Mouse (Mus musculus) neural tube, embryonic 14.5 days (tissue): Measurements from ENCODE around the gene AC109138.7. TPM values are rescaled to one million over a fixed set of nuclear protein-coding genes. Genes with fewer than 3 reads are reported as not detected.
"Not testable (repeated sequence)": the region's sequence is repeated elsewhere in the genome, so short reads cannot be mapped to it uniquely, and the experiment has no call there.

Experiments
- ATAC-seq: fragments of 200-750 bp; cut with Nextera tagmentation; 2 replicates; pipeline ENCODE4 v1.8.0; 2017; ENCODE audit warnings: low read depth, mild to moderate bottlenecking, moderate TSS enrichment, moderate library complexity
- H3K27ac ChIP-seq: fragments of 300-500 bp; sonication (generic); 2 replicates; pipeline ENCODE4 v1.5.1; 2014; ENCODE audit warnings: low read depth, mild to moderate bottlenecking, control low read depth, low read length, moderate library complexity, mixed read lengths
- H3K27me3 ChIP-seq: fragments of 300-500 bp; sonication (generic); 2 replicates; pipeline ENCODE4 v1.6.1; 2014; ENCODE audit warnings: low read length; ENCODE audit not compliant: control insufficient read depth, insufficient read depth
- H3K36me3 ChIP-seq: fragments of 300-500 bp; sonication (generic); 2 replicates; pipeline ENCODE4 v1.6.1; 2014; ENCODE audit warnings: low read length, mixed read lengths; ENCODE audit not compliant: control insufficient read depth, insufficient read depth
- H3K4me1 ChIP-seq: fragments of 300-500 bp; sonication (generic); 2 replicates; pipeline ENCODE4 v1.6.1; 2014; ENCODE audit warnings: low read length; ENCODE audit not compliant: control insufficient read depth, insufficient read depth
- H3K4me2 ChIP-seq: fragments of 300-500 bp; sonication (generic); 2 replicates; pipeline ENCODE4 v1.6.1; 2014; ENCODE audit warnings: mild to moderate bottlenecking, low read depth, low read length, control low read depth
- H3K4me3 ChIP-seq: fragments of 300-500 bp; sonication (generic); 2 replicates; pipeline ENCODE4 v1.5.1; 2014; ENCODE audit warnings: low read depth, low read length, control low read depth, mixed read lengths
- H3K9ac ChIP-seq: fragments of 300-500 bp; sonication (generic); replicated peaks from 2 replicates; pipeline ENCODE4 v1.6.1; 2014; ENCODE audit warnings: low read depth, mild to moderate bottlenecking, control low read depth, low read length, mixed read lengths
- H3K9me3 ChIP-seq: fragments of 300-500 bp; sonication (generic); 2 replicates; pipeline ENCODE4 v1.6.1; 2016; ENCODE audit warnings: low read length; ENCODE audit not compliant: control insufficient read depth
- WGBS: fragments of 180-500 bp; shearing (Covaris S2); extraction: QIAGEN DNeasy Blood & Tissue Kit; methylation state at CpG from one replicate; pipeline ENCODE4 v1.1.7; 2014; 5-methylcytosine and 5-hydroxymethylcytosine counted together
- polyA plus RNA-seq: library from polyadenylated mRNA; unstranded; fragments of >200 nt; fragmentation: Nextera tagmentation; extraction: Ambion mirVana; gene quantifications from 2 replicates; pipeline ENCODE4 v1.2.1, GENCODE M21; 2014

The AC109138.7 gene
- polyA plus RNA-seq, 1 experiment from 2014 or later = not detected

DNA sequence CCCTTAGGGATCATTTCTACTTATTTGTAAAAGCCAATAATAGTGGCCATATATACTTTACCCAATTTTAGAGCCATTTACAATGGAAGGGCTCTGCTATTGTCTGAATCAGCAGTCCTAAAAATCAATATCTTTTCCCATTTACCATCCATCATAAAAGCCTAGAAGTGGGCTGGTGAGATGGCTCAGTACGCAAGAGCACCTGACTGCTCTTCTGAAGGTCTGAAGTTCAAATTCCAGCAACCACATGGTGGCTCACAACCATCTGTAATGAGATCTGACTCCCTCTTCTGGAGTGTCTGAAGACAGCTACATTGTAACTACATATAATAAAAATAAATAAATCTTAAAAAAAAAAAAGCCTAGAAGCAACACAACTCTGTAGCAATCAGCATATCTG is 34.5 kb downstream of the AC109138.7 start:
- not testable (repeated sequence) for H3K4me1 ChIP-seq, ATAC-seq, H3K9me3 ChIP-seq, H3K36me3 ChIP-seq, H3K4me3 ChIP-seq, H3K9ac ChIP-seq, H3K27ac ChIP-seq, H3K4me2 ChIP-seq, H3K27me3 ChIP-seq
- 65% methylated on average over 1 of the region's 1 CpGs for WGBS

DNA sequence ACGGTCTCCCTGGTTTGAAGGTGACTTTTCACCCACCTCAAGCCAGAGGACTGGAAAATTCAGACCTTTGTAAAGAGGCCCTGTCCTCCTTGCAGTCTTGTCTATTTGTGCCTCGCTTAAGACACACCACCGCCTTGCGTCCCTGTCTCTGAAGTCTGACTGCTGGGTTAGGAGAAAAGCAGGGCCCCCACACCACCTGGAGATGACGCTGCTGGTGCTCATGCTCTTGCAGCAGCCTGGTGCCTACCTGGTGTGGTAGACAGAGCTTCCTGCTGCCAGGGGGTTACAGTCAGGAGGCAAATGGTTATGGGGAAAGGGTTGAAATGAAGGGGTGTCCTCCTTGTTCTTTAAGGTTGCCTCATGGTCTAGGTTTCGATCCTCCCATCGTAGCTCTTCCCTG is 40.1 kb downstream of the AC109138.7 start:
- 92% methylated on average over 7 of the region's 7 CpGs for WGBS

DNA sequence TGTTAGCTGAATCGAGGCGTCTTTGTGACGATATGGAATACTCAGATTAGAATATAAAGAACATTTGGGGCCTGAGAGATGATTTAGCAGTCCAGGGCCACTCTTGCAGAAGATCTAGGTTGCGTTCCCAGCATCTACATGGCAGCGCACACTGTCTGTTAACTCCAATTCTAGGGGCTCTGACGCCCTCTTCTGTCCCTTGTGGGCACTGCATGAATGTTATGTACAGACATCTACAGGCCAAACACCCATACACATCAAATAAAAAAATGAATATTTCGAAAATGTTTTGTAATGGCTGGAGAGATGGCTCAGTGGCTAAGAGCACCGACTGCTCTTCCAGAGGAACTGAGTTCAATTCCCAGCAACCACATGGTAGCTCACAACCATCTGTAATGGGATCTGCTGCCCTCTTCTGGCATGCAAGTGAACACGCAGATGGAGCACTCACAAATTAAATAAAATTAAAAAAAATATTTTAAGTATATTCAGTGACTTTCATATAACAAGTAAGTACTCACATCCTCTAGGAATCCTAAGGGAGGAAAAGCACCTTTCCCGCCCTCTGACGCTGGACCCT is 41.5 kb downstream of the AC109138.7 start:
- H3K4me2 ChIP-seq = no peak overlapping the region
- H3K9ac ChIP-seq = no peak overlapping the region
- H3K36me3 ChIP-seq = no peaks in the 10 kb centered on the region
- H3K4me1 ChIP-seq = 0 out of 2 replicates have a peak, but pooled peaks cover 2% of the 10 kb centered on the region
- H3K9me3 ChIP-seq = no peaks in the 10 kb centered on the region
- no peak for ATAC-seq
- H3K27ac ChIP-seq = no peak overlapping the region
- 75% methylated on average over 11 of the region's 11 CpGs for WGBS
- no peak overlapping the region for H3K4me3 ChIP-seq
- H3K27me3 ChIP-seq = no peaks in the 10 kb centered on the region

More for the DNA sequence above, 40.1 kb downstream of the AC109138.7 start:
- no peaks in the 10 kb centered on the region for H3K27me3 ChIP-seq
- no peak overlapping the region for H3K4me3 ChIP-seq
- no peak for ATAC-seq
- H3K9ac ChIP-seq = no peak overlapping the region
- 0 out of 2 replicates have a peak, but pooled peaks cover 2% of the 10 kb centered on the region for H3K4me1 ChIP-seq
- no peaks in the 10 kb centered on the region for H3K36me3 ChIP-seq
- no peak overlapping the region for H3K4me2 ChIP-seq
- H3K27ac ChIP-seq = no peak overlapping the region
- no peaks in the 10 kb centered on the region for H3K9me3 ChIP-seq

DNA sequence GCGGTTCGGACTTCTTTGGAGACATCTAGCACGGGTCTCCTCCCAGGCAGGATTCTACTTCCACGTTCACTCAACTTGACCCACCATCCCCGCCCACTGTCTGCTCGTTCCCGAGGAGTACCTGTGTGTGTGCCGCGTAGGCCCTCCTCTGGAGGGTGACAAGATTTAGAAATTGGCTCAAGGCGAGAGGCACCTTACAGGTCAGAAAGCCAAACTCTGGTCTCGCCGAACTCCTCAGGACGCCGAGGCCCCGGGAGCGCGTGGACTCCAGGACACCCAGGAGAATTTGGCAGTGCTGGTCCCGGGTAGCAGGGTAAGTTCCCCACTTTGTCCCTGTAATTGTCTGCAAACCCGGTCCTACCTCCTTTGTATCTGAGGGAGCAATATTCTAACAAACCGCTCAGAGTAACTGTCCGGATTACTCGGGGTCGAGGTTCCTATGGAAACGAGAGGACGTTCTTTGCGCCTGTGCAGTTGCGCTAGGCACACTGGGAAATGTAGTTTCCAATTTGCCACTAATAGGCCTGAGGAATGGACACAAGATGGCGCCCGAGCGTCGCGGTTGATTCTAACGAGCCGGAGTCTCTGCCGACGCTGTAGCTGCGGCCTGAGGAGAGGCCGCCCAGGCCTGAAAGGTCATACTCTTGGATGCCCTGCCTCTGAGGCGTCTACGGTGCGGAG is 43.2 kb downstream of the AC109138.7 start:
- under 1% methylated on average over 41 of the region's 41 CpGs for WGBS
- Histone ChIP-seq H3K4me3 (peak overlapping the region; percentile 51), H3K4me2 (peak overlapping the region; percentile 84), H3K4me1 (0 out of 2 replicates have a peak, but pooled peaks cover 2% of the 10 kb centered on the region), H3K36me3 (no peaks in the 10 kb centered on the region), H3K9ac (peak overlapping the region; percentile 50), H3K9me3 (no peaks in the 10 kb centered on the region), H3K27me3 (no peaks in the 10 kb centered on the region), H3K27ac (no peak overlapping the region)
- ATAC-seq = peak; percentile 93

DNA sequence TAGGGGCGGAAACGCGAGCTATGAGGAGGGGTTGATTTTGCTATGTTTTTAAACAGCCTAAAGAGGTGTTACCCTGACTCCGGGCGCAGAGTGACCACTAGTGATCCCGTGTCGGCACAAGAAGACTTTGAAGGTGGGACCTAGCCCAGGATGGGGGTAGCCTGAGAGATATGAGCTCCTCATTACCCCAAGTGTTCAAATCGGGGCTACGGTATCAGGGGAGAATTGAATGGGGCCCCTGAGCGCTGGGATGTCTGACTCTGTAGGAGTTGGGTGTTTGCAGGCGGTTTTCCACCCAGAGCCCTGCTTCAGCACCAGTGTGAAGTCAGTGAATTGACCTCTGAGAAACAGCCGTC is 43.7 kb downstream of the AC109138.7 start:
- peak overlapping the region; percentile 51 for H3K4me3 ChIP-seq
- H3K4me2 ChIP-seq = peak overlapping the region; percentile 84
- H3K27ac ChIP-seq = no peak overlapping the region
- H3K36me3 ChIP-seq = no peaks in the 10 kb centered on the region
- peak overlapping the region; percentile 25; the same call in 1 of the 2 replicates for H3K9ac ChIP-seq
- H3K27me3 ChIP-seq = no peaks in the 10 kb centered on the region
- WGBS = 17% methylated on average over 12 of the region's 12 CpGs
- 0 out of 2 replicates have a peak, but pooled peaks cover 2% of the 10 kb centered on the region for H3K4me1 ChIP-seq
- no peaks in the 10 kb centered on the region for H3K9me3 ChIP-seq
- ATAC-seq = no peak

DNA sequence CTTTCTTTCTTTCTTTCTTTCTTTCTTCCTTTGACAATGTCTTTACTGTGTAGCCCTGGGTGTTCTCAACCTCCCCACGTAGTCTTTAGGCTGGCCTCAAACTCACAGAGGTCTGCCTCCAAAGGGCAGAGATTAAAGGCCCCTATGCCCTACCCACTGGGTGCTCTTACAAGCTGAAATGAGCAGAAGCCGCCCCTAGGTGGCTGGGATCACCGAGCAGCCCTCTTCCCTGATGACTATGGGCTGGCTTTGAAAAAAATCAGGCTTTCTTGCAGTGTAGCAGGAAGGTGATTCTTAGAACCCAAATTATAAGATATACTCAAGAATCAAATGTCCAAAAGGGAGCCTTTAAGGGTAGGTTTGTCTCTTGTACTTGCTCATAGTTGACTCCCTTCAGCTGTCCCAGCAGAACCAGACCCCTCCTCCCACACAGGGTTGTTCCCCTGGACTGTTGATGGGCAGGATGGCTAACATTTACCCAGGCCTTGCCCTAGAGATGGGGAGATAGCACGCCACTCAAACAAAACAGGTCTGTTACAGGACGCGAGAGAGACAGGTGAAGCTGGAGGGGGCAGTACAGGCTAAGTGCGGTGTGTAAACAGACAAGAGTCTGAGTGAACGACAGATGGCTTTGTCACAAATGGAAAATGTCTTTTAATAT is 47.0 kb downstream of the AC109138.7 start:
- no peak for ATAC-seq
- no peaks in the 10 kb centered on the region for H3K27me3 ChIP-seq
- no peak overlapping the region for H3K27ac ChIP-seq
- no peak overlapping the region for H3K9ac ChIP-seq
- no peaks in the 10 kb centered on the region for H3K36me3 ChIP-seq
- no peaks in the 10 kb centered on the region for H3K9me3 ChIP-seq
- 0 out of 2 replicates have a peak, but pooled peaks cover 2% of the 10 kb centered on the region for H3K4me1 ChIP-seq
- H3K4me3 ChIP-seq = no peak overlapping the region
- WGBS = 62% methylated on average over 8 of the region's 8 CpGs
- no peak overlapping the region for H3K4me2 ChIP-seq

DNA sequence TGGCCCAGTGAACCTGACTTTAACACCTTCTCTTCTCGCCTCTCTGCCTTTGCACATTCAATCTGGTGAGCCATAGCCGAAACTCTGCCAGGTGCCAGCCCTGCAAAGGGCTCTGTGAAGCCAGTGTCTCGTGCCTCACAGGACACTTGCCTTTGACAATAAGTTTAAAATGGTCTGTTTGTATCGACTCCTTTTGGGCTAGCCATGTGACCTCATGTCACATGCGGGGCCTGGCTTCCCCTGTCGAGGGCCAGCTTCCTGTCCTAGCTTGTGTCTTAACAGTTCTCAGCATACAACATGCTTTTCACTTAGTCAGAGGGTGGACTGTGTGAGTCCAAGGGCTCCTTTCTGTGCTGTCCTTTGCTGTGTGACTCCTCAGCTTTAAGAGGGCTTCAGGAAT is 48.6 kb downstream of the AC109138.7 start:
- Histone ChIP-seq H3K4me1 (no peaks in the 10 kb centered on the region), H3K4me2 (no peak overlapping the region), H3K4me3 (no peak overlapping the region), H3K27ac (no peak overlapping the region), H3K27me3 (no peaks in the 10 kb centered on the region), H3K36me3 (no peaks in the 10 kb centered on the region), H3K9ac (no peak overlapping the region), H3K9me3 (no peaks in the 10 kb centered on the region)
- WGBS = 73% methylated on average over 6 of the region's 6 CpGs
- ATAC-seq = no peak

DNA sequence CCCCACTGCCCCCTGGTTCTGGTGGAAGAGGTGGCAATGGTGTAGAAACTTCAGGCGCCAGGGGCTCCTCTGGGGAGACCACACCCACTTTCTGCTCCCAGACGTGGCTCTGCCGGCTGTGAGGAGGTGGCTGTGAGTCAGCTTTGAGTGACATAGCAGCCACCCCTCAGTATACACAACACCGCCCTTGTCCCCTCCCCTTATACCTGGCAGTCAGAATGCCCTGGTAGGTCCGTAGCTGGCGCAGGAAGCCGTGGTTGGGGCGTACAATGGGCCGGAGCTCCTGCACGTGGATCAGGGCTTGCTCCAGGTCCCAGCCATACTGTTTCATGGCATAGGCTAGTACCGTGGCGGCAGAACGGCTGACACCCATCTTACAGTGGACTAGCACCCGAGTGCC is 49.5 kb downstream of the AC109138.7 start:
- 73% methylated on average over 14 of the region's 14 CpGs for WGBS
- Histone ChIP-seq H3K9me3 (no peaks in the 10 kb centered on the region), H3K9ac (no peak overlapping the region), H3K4me3 (no peak overlapping the region), H3K4me1 (no peaks in the 10 kb centered on the region; the same call in 1 of the 2 replicates), H3K27me3 (no peaks in the 10 kb centered on the region), H3K27ac (no peak overlapping the region), H3K36me3 (no peaks in the 10 kb centered on the region), H3K4me2 (no peak overlapping the region)
- ATAC-seq = no peak

DNA sequence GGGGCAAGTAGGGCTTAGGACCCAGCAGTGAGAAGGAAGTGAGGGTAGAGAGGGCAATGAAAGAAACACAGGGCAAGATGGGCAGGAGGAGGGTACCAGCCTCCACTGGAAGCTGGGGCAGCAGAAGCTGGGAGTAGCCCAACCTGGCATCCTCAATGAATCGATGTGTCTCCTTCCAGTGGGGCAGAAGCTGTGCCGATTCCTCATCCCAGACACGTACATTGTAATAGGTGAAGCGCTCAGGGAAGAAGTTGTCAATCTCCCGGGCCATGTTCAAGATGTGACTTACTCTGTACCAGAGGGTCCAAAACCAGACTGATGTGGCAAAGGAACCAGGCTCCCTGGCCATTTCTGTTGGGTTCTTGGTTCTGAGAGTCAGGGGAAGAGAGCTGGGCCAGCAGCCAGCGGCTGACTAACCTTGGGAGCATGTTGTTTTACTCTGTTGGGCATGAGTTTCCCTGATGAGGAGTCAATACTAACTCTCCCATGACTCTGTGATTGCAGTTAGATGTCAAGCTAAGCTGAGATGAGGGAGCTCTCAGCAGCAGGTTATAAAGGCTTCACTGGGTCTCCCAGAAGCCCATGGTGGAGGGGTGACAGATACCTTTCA is 50.1 kb downstream of the AC109138.7 start:
- no peak for ATAC-seq
- Histone ChIP-seq H3K9ac (no peak overlapping the region), H3K4me2 (no peak overlapping the region), H3K4me1 (peaks cover 3% of the 10 kb centered on the region; the same call in 1 of the 2 replicates), H3K36me3 (no peaks in the 10 kb centered on the region), H3K4me3 (no peak overlapping the region), H3K27ac (no peak overlapping the region), H3K27me3 (no peaks in the 10 kb centered on the region), H3K9me3 (no peaks in the 10 kb centered on the region)
- WGBS = 91% methylated on average over 6 of the region's 6 CpGs
